Mouse (Mus musculus) lung, embryonic 14.5 days (tissue): ENCODE results near the gene Ush1c. TPM values are rescaled to one million over a fixed set of nuclear protein-coding genes. Genes with fewer than 3 reads are reported as not detected.

Experiments used
- ATAC-seq: fragments of 200-750 bp; cut with Nextera tagmentation; 2 replicates; pipeline ENCODE4 v1.8.0; 2017; ENCODE audit warnings: mild to moderate bottlenecking, moderate TSS enrichment, moderate library complexity; ENCODE audit not compliant: insufficient read depth
- DNase-seq: peaks from one replicate; pipeline ENCODE4 v3.0.0-alpha.2; 2015
- H3K27ac ChIP-seq: fragments of 300-500 bp; sonication (generic); 2 replicates; pipeline ENCODE4 v1.5.1; 2014; ENCODE audit warnings: low read depth, mild to moderate bottlenecking, moderate library complexity
- H3K27me3 ChIP-seq: fragments of 300-500 bp; sonication (generic); 2 replicates; pipeline ENCODE4 v1.6.1; 2014; ENCODE audit warnings: low read length, control low read depth; ENCODE audit not compliant: insufficient read depth
- H3K36me3 ChIP-seq: fragments of 300-500 bp; sonication (generic); 2 replicates; pipeline ENCODE4 v1.6.1; 2014; ENCODE audit warnings: control low read depth; ENCODE audit not compliant: insufficient read depth
- H3K4me1 ChIP-seq: fragments of 300-500 bp; sonication (generic); 2 replicates; pipeline ENCODE4 v1.6.1; 2014; ENCODE audit warnings: antibody characterized with exemption, control low read depth; ENCODE audit not compliant: insufficient read depth
- H3K4me2 ChIP-seq: fragments of 300-500 bp; sonication (generic); 2 replicates; pipeline ENCODE4 v1.6.1; 2014; ENCODE audit warnings: mild to moderate bottlenecking
- H3K4me3 ChIP-seq: fragments of 300-500 bp; sonication (generic); 2 replicates; pipeline ENCODE4 v1.5.1; 2014; ENCODE audit warnings: low read depth, low read length
- H3K9ac ChIP-seq: fragments of 300-500 bp; sonication (generic); 2 replicates; pipeline ENCODE4 v1.6.1; 2014
- H3K9me3 ChIP-seq: fragments of 300-500 bp; sonication (generic); 2 replicates; pipeline ENCODE4 v1.6.1; 2016; ENCODE audit warnings: low read depth, low read length, control low read depth
- CTCF ChIP-seq: IDR thresholded peaks from 2 replicates; pipeline ENCODE4 v1.5.1; 2016; ENCODE audit warnings: antibody characterized with exemption, low read depth
- WGBS: fragments of 180-500 bp; shearing (Covaris S2); extraction: QIAGEN DNeasy Blood & Tissue Kit; methylation state at CpG from one replicate; pipeline ENCODE4 v1.1.7; 2014; 5-methylcytosine and 5-hydroxymethylcytosine counted together
- polyA plus RNA-seq: library from polyadenylated mRNA; unstranded; fragments of >200 nt; fragmentation: Nextera tagmentation; extraction: Ambion mirVana; gene quantifications from 2 replicates; pipeline ENCODE4 v1.2.1, GENCODE M21; 2014

Ush1c gene
- polyA plus RNA-seq, 1 experiment from 2014 or later = 0.22 TPM

GRCm38 (mm10) chr7:46146675-46147308, 91.5 kb downstream of the Ush1c start:
- H3K9ac ChIP-seq = no peak overlapping the region
- H3K4me1 ChIP-seq = no peaks in the 10 kb centered on the region
- ATAC-seq (no peak), DNase-seq (no peak)
- H3K36me3 ChIP-seq = no peaks in the 10 kb centered on the region
- 75% methylated on average over 7 of the region's 7 CpGs for WGBS
- TF ChIP-seq CTCF = no peak
- no peaks in the 10 kb centered on the region for H3K9me3 ChIP-seq
- H3K27ac ChIP-seq = no peak overlapping the region
- no peak overlapping the region for H3K4me2 ChIP-seq
- H3K4me3 ChIP-seq = no peak overlapping the region
- no peaks in the 10 kb centered on the region for H3K27me3 ChIP-seq

Other genes with a start within 250 kb of the Ush1c start
- gene Abcc6, start 208.2 kb downstream of the Ush1c start, polyA plus RNA-seq = 0.31 and 0.78 TPM in 2 replicates
- 26.1 and 26.4 TPM in 2 replicates for gene Nomo1, start 204.8 kb downstream of the Ush1c start, polyA plus RNA-seq
- gene Kcnj11, start 137.7 kb downstream of the Ush1c start, polyA plus RNA-seq = 0.11 TPM in 1 of 2 replicates, not detected in the other
- 0.32 and 0.64 TPM in 2 replicates for gene Abcc8, start 58.5 kb downstream of the Ush1c start, polyA plus RNA-seq
- not detected in 2 replicates for gene Otog, start 2.5 kb upstream of the Ush1c start, polyA plus RNA-seq
- gene Myod1, start 138.0 kb upstream of the Ush1c start, polyA plus RNA-seq = 0.09 TPM in 1 of 2 replicates, not detected in the other
- 0.12 and 0.22 TPM in 2 replicates for gene Kcnc1, start 158.0 kb upstream of the Ush1c start, polyA plus RNA-seq